Mouse (Mus musculus): ENCODE data around the gene Vps53.
"Not testable (repeated sequence)": the region's sequence is repeated elsewhere in the genome, so short reads cannot be mapped to it uniquely, and the experiment has no call there.

Vps53 gene

DNA sequence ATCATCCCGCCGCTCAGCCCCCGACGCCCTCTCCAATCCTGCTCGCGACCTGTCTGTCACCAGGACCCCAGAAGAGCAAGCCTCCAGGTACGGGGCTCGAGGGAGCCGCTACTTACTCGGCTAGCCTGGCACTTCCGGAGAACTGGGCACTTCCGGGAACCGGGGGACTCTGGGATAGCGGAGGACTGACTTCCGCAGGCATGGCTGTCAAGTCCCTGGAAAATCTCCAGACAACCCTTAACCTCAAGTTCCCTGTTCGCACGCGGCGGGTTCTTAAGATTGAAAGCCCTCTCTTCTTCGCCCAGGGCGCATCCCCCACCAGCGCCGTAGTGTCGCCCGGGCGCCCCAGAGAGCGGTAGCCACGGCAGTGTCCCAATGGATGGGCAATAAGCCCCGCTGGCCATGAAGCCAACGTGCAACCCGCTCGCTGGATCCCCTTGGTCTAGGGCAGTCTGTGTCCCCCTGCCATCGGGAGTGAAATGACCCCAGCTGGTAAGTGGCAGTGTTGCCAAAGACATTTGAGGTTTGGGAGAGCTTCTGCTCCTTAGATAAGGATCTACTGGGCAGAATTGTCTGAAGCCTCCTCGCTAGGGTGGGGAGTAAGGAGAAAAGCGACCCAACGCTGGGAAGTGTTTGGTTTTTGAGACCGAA lies at the start of gene Vps53, which contains the start of gene Fam57a:
Vps53 (minus strand) TSS at position 153 of the 651 bp plus-strand sequence.
Fam57a (plus strand) TSS at position 177 of the 651 bp plus-strand sequence.
- DNase-seq (ENCODE audit: low read depth, low spot score): peak; percentile 64

DNA sequence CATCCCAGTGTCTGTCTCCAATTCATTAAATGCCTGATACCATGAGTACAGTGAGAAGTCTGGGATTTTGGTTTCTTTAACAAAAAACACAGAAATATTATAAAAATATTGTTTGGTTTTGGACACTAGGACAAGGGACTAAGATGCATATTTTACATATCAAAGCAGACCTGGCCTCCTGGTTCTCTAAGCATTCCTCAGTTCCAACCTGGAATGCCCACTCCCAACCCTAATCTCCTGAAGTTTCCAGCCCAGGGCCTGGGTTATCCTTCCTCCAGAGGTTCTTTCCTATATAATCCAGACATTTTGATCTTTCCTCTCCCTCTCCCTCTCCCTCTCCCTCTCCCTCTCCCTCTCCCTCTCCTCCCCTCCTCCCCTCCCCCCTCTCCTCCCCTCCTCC lies 45.6 kb upstream of the Vps53 start:
- DNase-seq (ENCODE audit: low read depth, low spot score): no peak

DNA sequence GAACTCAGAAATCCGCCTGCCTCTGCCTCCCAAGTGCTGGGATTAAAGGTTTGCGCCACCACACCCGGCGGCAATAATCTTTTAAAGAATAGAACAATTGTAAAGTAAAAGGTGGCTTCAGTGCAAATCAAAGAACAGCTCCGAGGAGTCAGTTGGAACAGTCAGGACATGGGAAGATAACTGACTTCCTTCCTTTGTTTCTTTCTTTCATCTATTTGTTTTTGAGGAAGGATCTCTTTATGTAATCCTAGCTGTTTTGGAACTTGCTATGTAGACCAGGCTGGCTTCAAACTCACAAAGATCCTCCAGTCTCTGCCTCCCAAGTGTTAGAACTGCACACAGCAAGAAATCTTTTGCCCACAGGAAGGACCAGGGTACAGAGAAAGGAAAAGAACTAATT lies 45.2 kb upstream of the Vps53 start:
- no peak for DNase-seq (ENCODE audit: low read depth, low spot score)

GRCm38 (mm10) chr11:76217390-76217800 lies 37.9 kb upstream of the Vps53 start, which contains the start of the genes Dbil5 and Gemin4:
Gene Dbil5 (plus strand): TSS chr11:76217608.
Gene Gemin4 (minus strand): TSS chr11:76217664.
- peak; percentile 97 for DNase-seq (ENCODE audit: low read depth, low spot score)

GRCm38 (mm10) chr11:76216681-76217389 lies 37.4 kb upstream of the Vps53 start:
- DNase-seq (ENCODE audit: low read depth, low spot score): peak; percentile 23

DNA sequence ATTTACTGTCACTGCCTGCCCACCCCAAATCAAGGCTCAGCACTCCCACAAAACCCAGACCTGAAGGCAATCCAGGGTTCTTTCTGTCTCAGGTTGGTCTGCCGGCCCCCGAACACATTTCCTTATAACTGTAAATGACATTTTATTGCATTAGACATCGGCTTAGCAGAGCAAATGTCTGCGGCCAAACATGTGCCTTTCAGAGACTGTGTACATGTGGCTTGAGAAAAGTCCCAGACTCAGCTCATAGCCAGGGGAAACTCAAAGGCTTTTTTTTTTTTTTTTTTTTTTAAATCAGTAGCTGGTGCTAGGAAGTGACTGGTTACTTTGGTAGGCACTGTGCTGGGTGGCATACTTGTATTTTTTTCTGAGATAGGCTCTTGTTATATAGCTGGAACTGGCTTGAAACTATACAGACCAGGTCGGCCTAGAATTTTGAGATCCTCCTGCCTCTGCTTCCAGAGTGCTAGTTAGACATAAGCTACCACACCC lies 36.6 kb upstream of the Vps53 start:
- DNase-seq (ENCODE audit: low read depth, low spot score): no peak

GRCm38 (mm10) chr11:76215011-76215410 lies 35.6 kb upstream of the Vps53 start:
- no peak for DNase-seq (ENCODE audit: low read depth, low spot score)

- DNase-seq (ENCODE audit: low read depth, low spot score): no peak
Observed at GRCm38 (mm10) chr11:76213841-76214240, 34.4 kb upstream of the Vps53 start.

GRCm38 (mm10) chr11:76211595-76211994 lies 32.1 kb upstream of the Vps53 start:
- not testable (repeated sequence) for DNase-seq (ENCODE audit: low read depth, low spot score)

GRCm38 (mm10) chr11:76210228-76210985 lies 31.0 kb upstream of the Vps53 start:
- no peak for DNase-seq (ENCODE audit: low read depth, low spot score)

- no peak for DNase-seq (ENCODE audit: low read depth, low spot score)
Observed at GRCm38 (mm10) chr11:76206793-76207192, 27.3 kb upstream of the Vps53 start.

- peak; percentile 56 for DNase-seq (ENCODE audit: low read depth, low spot score)
Observed at GRCm38 (mm10) chr11:76201761-76202674, 22.6 kb upstream of the Vps53 start.

GRCm38 (mm10) chr11:76196977-76197469 lies 17.6 kb upstream of the Vps53 start:
- DNase-seq (ENCODE audit: low read depth, low spot score): no peak

- no peak for DNase-seq (ENCODE audit: low read depth, low spot score)
Observed at GRCm38 (mm10) chr11:76196275-76196976, 17.0 kb upstream of the Vps53 start.

DNA sequence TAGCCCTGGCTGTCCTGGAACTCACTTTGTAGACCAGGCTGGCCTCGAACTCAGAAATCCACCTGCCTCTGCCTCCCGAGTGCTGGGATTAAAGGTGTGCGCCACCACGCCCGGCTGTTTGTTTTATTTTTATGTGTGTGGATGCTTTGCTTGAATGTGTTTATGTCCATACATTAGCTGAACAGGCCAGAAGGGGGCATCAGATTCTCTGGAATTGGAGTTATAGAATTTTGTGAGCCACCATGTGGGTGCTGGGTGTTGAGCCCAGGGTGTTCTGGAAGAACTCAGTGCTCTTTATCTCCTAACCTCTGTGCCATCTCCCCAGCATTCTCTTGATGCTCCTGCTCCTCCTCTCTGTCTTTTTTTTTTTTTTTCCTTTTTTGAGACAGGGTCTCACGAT lies 7.5 kb upstream of the Vps53 start:
- DNase-seq (ENCODE audit: low read depth, low spot score): no peak

DNA sequence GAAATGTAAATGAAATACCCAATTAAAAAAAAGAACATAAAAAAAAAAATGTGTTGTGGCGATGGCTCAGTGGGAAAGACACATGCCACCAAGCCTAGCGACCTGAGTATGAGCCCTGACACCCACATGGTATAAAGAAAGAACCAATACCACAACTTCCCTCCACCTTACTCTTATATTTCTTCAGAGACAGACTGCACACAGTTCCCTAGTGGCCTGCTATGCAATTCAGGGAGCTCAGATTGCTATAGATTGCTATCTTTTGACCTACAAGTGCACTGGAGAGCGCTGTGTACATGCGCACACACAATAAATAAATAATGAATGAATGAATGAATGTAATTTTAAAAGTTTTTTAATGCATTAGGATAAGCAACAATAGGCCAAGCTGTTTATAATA lies 4.3 kb upstream of the Vps53 start:
- no peak for DNase-seq (ENCODE audit: low read depth, low spot score)

DNA sequence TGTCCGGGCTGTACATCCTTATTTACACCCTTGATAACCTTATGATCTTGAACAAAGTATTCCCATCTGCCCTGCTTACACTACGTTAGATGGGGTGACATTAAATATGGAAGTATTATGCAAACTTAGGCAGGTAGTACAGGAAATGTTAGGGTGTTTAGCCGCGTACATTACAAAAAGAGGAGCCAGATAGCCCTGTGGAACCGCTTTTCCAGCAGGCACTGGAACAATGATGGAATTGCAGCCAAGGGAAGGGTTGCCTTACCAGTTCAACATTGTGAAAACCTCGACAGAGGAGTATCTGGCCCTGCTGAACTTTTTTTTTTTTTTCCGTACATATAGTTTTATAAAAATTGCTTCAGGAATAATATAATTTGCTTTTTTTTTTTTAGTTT lies 696 bp upstream of the Vps53 start:
- no peak for DNase-seq (ENCODE audit: low read depth, low spot score)

DNA sequence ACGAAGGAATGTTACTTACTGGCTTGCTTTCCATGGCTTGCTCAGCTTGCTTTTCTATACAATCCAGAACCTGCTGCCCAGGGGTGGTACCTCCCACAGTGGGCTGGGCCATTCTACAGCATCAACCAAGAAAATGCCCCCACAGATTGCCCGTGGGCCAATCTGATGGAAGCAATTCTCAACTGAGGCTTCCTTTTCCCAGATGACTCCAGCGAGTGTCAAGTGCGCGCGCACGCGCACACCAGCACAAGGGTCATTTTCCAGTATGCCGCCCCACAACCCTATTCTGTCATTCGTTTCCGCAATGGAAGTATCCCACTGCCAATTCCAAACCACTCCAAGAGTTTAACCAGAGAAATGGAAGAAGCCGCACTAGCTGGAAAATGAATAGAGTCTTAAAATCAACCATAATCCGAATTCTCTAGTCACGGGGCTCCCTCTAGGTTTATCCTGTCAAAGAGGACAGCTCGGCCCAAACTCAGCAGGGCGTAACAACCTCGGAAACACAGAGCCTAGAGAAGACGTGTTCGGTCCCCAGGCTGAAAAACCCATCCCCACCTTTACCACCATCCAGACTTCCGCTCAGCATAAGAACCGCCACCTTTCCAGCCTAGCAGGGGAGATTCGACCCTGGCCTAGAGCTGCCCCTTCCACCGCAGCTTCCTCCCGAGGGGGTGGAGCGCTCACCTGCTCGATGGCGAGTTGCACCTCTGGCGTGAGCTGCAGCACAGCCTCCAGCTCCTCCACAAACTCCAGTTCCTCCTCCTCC lies 537 bp downstream of the Vps53 start:
- DNase-seq (ENCODE audit: low read depth, low spot score): peak; percentile 30

DNA sequence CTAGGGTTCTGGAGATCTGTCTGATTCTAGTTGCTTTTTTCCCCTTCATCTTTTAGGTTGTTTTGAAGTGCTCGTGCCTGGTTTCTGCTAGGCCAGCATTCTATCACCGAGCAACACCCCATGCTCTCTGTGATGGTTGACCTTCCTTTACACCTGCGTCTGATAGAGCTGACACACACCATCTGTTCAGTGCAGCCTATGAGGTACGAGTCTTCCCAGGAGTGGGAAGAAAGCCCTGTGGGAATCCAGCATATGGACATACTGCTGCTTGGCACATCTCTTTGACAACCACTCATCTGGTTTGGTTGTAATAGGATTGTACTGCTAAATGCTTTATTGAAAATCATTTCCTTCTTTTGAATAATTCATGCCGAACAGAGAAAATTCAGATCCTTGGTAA lies 9.2 kb downstream of the Vps53 start:
- no peak for DNase-seq (ENCODE audit: low read depth, low spot score)

Data from embryo, embryonic 11.5 days (tissue).